Mouse (Mus musculus): ENCODE measurements at regions not wholly inside any gene's neighbourhood (a gene's known extent, or its start where the extent isn't known, plus 50 kb on each side); places are given as distances from the start of the nearest gene placed in this dataset.

DNA sequence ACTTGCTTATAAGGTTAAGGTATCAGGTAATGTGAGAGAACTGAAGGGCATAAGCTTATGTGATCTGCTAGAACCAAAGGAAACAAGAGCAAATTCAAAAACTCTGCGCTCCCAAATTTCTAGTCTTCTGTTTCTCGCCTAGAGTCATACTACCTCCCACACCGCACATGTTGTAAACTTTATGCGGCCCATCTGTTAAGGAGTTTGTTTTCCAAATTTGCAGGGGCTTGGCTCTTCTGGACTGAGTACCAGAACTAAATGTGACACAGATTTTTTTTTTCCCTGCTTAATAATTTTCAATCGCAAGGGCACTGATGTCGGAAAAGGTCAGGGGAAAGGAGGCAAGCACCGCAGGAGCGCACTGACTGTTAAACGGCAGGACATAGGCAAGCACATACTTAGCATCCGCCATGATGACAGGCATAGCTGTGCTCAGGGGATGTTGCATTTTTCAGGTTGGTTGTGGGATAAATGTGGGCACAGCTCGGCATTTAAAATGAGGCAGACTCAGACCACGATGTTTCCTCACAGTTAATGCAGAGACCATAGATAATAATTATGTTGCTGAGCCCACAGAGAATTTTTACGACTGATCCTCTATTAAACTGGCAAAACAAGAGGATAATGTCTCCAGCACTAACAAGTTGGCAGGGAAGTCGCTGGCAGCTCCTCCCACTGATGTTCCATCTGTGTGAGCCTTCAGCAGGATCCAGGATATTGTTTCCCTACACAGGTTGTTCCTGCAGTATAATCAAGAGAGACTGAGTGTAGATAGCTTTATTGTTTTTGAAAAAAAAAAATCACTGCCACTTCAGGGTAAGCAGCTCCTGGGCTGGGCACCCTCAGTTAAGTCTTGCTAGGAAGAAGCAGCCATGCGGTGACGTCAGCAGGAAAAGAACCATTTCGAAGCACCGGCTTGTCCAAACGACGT lies 428.2 kb upstream of the Atp2b1 start:
- no peak for ATAC-seq

DNA sequence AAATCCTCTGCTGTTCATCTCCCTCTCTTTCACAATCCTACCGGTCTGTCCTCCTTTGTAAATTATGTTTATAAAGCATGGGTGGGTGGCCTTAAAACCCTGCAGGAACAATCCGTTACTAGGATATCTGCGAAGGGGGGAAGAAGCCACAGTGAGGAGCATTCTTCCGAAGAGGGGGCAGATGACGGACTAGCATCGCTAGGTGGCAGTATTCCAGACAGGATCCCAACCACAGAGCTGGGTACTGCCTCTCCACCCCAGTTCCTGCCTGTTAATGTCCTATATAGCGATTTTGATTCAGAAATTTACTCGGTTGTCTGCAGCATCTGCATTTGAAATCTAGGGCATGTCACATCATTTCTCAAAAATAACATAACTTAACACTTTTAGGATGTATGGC lies 419.9 kb upstream of the Atp2b1 start:
- ATAC-seq = peak; percentile 97

DNA sequence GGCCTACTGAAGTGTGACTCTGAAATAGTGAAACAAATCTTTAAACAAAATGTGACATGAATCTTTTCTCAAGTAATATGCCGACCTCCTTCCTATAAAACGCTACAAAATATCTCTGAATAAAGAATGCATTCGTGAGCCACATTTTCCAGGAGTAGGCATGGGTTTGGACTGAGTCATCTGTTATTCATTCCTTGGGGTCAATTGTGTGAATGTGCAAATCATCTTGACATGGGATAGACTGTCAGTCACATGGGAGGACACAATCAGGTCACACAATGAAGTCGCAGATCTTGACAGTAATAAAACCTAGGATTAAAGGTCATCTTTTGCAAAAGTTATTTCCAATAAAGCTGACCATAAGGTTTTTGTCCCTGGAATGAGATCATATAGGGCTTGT lies 418.0 kb upstream of the Atp2b1 start:
- ATAC-seq = no peak

DNA sequence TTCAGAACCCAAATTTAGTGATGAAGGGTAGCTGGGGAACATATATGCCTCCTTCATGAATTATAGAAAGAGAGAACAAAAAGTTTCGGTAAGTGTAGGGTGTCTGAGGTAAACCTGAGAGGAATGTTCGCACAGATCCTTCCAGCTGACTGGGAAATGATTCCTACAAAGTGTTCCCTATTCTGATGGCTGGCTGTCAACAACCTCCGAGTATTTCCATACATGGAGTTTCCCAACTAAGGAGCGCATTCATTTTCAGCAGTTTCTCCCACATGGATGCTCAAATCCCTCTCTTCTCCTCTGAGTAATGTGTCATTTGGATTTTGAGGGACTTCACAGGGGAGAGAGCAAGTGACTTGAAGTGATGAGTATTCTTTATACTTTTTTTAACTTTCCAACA lies 413.9 kb upstream of the Atp2b1 start:
- no peak for ATAC-seq

DNA sequence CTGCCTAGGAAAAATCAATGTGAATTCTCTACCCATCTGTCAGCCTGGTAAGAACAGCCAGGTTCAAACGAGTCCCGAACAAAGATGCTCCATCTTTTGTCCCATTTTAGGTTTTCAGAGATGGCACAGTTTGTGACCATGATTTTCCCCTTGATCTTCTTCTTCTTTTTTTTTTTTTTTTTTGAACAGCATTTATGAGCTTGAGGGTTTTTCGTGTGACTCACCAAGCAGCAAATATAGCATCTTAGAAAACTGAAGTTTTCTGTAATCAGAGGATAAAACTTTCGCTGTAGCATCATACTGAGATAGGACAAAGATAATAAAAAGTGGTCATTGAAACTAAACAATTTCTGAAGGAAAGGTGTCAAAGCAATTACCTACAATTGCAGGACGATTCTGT lies 412.6 kb upstream of the Atp2b1 start:
- ATAC-seq = no peak

DNA sequence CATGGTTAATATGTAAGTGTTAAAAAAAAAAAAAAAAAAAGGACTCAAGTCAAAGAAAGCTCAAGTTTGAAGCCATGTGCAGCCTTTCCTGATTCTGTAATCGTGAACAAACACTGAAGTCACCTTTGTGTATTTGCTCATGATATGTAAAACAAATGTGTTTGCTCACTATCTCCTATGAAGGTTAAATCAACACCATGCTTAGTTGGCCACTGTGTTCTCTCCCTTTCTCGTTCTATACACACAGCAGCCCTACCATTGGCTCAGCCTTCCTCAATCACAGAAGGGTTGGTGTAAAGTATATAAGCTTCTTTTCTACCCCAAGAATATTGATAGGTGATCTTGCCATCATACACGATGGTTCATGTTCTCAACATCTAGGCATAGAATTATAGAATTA lies 409.7 kb upstream of the Atp2b1 start:
- ATAC-seq = no peak

DNA sequence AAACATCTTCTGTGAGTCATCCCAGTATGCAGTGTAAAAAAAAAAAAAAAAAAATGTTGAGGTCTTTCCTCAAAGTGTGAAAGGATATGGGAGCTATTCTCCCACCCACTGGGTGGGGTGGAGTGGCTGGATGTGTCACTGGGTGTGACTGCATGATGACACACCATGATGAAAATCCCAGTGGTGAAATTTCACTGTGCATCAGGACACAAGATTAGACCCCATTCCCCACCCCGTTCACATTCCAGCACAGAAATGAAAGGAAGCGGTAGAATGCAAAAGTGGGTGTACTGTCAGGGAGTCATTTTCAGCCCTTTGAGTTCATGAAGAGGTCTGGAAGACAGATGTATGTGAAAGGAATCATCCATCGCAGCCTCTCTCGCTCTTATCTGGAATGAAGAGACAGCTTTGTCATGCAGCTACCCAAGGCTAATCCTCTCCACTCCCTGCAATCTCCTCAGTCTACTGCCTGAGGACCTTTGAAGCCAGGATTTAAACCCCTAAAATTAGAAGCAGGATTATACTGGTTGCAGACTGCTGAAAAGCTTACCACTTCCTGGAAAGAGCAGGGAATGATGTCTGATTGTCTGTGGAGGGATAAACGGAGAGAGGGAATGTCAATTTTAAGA lies 405.6 kb upstream of the Atp2b1 start:
- ATAC-seq = no peak

DNA sequence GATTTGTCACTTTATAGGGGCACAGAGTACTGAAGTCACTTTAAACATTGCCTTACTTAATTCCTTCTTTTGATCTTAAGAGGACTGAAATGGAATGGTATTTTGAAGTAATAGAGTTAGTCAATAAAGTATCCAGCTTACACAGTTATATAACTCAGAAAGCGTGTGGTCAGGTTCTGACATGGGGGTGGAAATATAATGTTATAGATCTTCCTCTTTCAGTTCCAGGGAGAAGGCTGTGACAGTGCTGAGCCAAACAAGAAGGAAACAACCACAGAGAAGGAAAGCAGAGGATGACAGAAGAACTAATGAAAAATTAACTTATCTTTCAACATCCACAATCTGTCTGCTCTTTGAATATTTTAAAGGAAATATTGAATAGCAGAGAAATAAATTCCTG lies 399.4 kb upstream of the Atp2b1 start:
- no peak for ATAC-seq

DNA sequence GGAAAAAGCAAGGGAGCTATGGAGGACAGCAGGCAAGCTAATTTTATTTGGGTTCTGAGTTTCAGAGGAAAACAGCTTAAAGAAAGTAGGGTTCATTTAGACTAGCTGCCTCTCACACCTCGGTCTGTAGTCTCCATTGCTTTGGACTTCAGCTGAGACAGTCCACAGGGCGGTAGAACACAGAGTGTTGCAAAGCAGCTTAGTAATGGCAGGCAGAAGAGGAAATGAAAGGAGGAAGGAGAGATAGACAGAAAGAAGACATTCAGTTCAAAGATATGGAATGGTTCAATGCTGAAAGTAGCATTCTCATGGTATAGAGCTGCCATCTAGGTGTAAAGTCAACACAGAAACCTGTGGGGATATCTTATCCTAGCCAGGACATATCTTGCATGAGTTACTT lies 396.6 kb upstream of the Atp2b1 start:
- no peak for ATAC-seq

DNA sequence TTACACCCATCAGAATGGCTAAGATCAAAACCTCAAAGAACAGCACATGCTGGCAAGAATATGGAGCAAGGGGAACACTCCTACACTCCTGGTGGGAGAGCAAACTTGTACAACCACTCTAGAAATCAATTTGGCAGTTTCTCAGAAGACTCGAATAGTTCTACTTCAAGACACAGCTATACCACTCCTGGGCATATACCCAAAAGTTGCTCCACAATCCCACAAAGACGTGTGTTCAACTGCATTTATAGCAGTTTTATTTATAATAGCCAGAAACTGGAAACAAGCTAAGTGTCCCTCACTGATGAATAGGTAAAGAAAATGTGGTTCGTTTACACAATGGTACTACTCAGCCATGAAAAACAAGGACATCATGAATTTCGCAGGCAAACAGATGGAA lies 384.6 kb upstream of the Atp2b1 start:
- ATAC-seq = no peak

DNA sequence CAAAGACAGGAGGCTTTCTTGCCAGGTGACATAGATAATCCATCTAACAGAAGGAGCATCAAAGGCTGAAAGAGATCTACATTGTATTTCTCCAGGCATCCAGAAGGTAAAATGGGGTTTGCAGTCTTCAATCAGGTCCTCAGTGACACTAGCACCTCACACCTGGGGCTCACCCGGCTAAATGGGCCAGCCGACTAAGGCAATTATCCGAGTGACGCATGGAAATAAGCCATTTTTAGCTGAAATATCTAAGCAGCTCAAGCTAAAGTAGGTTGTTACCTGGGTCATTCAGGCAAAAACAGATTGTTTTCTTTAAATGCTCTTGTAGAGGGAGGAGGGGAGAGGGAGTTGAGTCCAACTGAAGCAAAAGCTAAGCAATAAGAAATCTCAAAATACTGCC lies 382.8 kb upstream of the Atp2b1 start:
- ATAC-seq = no peak

DNA sequence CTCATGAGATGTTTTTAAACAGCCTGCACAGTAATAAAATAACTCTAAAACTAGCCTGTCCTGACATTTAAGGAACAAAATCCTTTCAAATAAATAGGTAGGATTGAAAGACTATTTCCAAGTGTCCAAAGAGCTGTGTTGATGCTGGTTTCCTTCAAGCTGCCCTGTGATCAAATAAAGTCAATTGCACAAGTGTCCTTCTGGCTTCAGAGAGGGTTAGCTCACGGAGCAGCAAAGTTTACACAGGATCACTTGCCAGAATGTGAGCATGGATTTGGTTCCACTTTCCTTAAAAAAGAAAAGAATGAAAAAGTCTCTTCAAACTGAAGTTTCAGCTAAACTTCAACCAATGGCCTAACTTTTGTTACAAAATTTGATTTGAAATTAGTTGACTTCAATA lies 375.5 kb upstream of the Atp2b1 start:
- ATAC-seq = no peak

DNA sequence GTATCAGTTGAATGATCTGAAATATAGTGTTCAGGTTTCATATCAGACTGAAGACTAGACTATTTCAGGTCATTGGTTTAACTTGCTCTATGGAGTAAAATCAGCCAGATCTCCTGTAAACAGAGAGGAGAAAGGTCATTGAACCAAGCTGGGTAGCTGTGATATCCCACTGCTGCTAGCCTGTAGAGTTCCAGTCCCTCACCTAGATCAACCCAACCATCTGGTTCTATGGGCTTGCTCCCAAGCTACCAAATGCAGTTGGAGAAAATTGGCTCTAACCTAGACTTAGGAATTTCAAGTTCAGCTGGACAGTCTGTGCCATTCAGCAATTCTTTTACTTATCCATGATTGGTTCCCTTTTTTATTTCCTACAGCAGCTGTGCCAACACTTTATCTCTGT lies 373.1 kb upstream of the Atp2b1 start:
- no peak for ATAC-seq

DNA sequence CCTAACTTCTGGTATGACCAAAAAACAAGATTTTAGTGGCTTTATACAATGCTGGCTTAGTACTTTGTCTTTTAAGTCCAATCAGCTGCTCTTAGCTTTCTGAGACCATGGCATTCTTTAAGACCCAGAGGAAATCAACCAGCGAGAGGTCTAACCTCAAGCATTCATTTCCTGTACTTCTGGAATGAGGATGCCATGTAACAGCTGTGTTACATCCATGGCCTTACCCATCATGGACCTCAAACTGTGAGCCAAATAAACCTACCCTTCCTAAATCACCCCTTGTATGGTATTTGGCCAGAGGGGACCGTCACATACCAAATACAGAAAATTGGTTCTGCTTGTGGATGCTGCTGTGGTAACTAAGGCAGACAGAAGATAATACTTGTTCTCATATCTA lies 372.1 kb upstream of the Atp2b1 start:
- no peak for ATAC-seq

DNA sequence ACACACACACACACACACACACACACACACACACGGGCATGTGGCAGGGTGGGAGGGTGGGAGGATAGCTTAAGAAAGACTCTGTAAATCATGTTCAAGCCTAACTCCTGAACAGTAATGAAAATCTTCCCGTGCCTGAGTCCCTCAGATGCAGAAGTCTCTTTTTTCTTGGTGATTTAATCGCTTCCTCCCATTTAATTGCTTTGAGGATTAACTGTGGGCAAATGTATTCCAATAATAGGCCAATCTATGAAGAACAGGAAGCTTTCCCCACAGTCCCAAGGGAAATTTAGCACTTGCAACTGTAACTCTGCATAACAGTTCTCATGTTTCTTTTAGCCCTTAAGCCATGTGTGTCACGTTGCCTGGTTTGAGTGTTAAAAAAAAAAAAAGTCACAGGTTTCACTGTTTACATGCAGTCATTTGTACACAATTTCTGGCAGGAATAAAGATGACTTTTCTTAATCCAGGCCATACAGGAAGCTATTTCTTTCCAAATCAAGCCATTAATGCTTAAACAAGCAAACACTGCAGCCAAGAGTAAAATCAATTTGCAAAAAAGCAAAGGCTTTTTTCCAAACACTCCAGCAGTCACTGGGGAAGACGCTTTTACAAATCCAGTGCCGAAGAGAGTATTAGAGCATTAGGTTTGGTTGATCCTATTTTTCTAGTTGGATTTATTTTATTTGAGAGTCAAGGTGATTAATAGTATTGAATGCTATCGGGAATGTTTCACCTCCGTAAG lies 370.8 kb upstream of the Atp2b1 start:
- no peak for ATAC-seq

DNA sequence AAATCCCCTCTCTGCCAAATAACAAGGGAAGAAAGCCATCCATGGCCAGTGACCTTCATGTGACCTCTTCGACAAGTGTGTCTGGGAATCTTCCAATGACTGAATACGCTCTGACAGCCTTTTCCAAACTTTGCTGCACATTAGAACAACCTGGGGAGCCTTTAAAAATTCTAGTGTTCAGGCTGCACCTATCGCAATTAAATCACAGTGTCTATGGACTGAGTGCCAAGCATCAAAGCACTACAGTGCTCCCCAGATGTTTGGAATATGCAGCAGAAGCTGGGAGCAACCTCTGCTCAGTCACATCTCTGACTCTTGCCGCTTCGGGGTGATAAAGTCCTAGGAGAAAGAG lies 370.2 kb upstream of the Atp2b1 start:
- no peak for ATAC-seq

DNA sequence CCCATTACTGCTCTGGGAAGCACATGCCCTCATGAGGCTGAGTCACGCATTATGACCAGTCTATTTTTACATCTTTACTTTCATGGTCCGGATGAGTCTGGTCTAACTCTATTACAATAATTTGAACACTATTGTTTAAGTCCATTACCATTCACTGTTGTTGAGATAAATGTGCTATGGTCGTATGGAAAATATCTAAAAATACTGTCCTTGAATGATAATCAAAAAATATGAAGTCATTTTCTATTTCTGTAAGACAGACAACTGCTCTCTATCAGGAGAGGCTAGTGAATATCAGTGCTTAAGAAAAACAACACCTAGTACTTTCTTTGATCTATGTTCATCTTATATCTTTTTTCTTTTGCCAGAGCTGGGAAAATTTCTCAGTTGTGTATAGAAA lies 359.6 kb upstream of the Atp2b1 start:
- no peak for ATAC-seq

DNA sequence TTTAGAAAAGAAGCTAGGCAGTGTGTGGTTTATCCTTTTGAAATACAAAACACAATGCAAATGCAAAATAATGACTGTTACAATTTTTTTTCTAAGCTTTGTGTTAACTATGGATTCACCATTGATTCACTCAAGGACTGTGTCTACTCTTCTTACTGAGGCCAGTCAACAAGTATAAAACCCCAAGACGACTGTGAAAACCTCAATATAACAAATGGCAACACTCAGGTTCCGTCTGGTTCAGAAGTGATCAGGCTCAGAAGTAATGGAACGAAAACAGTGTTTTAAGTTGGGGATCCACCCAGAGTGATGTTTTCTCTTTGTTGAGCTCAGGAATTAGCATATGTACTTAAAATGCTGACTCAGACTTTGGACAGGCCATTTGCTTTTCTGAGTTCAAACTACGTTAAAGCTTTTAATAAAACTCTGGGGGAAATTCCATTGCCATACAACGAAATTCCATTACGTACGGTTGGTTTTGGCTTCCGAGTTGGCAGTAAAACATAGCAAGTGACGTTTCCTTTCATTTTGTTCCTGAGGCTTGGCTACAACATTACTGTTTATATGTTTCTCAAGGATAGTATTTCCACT lies 356.6 kb upstream of the Atp2b1 start:
- no peak for ATAC-seq

DNA sequence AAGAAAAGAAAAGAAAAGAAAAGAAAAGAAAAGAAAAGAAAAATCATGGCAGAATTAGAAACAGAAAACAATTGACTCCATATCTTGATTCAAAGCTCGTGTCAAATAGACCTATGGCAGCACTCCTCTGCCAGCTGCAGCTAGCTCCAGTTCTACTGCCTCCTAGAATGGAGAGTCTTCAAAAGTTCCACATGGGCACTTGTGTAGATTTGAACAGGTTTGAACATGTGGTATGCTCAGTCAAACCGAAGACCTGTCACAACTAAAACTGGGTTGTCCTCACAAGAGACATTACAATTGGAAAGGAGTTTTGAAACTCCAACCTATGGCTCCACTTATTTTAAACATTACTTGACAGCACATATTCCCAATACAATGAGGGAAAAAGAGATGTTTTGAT lies 355.6 kb upstream of the Atp2b1 start:
- ATAC-seq = no peak

DNA sequence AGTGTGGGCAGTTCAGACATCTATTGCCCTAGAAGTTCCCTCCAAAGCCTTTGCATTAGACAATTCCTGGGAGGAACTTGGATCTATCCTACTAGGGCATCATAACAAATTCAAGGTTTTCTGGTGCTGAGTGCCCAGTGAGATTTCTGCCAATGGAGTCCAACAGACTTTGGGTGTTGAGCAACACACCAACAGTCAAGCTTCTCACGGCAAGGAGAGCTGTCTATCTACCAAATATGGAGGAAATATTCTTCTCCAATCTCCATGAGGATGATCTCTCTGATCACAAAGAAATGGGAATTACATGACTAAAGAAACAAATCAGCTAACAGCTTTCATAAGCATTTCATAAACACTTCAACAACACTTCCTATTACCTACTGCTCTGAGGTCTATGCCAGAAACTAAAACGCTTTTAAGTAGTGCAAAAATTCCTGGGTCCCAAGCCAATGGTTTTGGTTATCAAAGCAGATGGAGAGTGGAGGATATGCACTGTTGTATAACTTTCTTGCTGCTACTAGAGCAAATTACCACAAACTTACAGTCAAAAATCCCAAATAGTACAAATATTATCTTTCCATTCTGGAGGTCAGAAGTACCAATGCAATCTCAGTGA lies 351.8 kb upstream of the Atp2b1 start:
- ATAC-seq = no peak

DNA sequence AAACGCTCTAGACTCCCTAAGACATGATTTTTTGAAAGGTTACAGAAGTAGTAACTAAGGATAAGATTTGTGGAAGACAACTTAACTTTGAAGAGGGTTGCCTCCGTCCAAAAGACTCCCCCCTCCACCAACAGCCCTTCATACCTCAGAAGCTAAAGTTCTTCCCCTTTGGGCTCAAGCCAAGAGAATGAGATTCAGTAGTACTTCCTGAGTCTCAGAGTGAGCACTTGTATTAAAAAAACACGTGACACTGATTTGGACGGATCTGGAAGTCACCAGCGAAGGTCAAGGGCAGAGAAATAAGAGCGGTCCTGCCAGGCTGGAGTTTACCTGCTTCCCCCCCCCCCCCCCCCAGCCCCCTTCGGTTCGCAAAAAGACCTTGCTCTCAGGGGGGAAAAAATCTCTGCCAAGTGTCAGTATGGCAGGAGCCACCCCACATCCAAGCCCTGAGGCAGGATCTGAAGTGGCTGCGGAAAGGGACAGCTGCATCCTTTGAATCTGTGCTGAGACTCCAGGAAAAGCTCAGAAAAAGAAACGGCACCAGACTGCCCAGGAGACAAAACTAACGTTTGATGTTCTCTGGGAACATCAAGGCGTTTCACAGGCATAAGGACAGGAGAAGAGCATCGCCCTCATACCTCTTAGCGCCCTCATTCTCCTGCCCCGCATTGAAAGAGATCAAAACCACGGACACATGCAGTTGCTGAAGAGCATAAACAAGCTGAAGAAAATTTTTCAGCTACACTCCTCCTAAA lies 341.2 kb upstream of the Atp2b1 start:
- no peak for ATAC-seq

DNA sequence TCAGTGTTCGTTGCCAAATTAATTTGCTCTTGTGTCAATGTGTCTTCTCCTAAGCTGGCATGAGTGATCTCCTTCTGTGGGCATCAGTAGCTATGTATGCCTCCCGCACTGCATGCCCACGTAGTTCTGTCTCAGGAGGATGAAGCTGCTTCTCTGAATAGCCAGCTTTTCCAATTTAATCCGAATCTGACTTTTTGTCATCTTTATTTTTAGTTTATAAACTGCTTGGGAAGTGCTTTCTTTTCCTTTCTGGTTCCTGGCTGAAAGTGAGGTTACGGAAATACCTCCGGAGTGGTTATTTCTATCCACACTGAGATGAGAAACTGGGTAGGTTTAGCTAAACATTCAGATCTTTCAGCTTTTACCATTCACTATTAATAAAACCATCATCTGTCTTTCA lies 337.2 kb upstream of the Atp2b1 start:
- ATAC-seq = no peak
